Mouse (Mus musculus) spleen, postnatal 36 days (tissue): ENCODE measurements around the gene Naa35.

ENCODE experiments used
- DNase-seq, 2 experiments: peaks; one replicate each; pipeline ENCODE4 v3.0.0; 2022; ENCODE audit warnings: low spot score in 2 of 2, mixed read lengths in 1 of 2

Gene Naa35

GRCm38 (mm10) chr13:59584947-59585647 lies at the start of gene Naa35, which contains the start of gene Agtpbp1:
Gene Naa35 (plus strand): TSS chr13:59585259.
Gene Agtpbp1 (minus strand): TSS chr13:59585227.
- peak; percentile 99 to 100 for DNase-seq

DNA sequence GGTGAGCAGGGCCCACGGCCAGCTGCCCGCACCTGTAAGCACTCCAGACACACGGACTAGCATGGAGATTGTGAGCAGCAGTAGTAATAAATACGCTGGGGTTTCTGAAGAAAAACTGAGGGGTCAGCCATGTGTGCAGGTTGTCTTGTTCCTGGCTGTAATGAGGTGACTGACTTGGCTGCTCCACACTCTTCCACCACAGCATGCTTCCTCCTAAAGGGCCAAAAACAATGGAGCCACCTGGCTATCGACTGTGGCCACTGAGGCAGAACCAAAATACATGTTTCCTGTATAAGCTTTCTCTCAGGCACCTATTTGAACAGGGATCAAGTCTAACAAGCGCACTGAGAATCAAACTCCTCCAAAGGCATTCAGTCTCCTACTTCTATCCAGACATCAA lies 49.3 kb upstream of the Naa35 start:
- no peak for DNase-seq

GRCm38 (mm10) chr13:59536631-59537030 lies 48.4 kb upstream of the Naa35 start:
- no peak for DNase-seq

- DNase-seq = no peak
Measured at GRCm38 (mm10) chr13:59538661-59539060, 46.4 kb upstream of the Naa35 start.

DNA sequence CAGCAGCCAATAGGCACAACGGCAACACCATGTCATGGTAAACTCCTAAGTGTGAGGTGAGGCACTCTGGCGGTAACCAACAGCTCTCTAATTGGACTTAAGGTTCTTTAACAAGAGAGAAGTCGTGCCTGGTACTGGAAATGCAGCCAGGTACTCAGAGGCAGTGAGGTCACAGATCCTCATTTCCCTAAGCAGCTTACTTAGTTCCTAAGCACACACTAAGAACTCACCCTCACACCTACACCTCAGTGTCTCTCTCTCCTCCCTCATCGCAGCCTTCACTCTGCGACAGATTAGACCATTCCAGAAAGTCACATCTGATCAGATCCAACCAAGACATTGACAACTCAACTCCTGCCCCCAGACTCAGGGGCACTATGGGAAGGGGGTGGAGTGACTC lies 45.0 kb upstream of the Naa35 start:
- DNase-seq = no peak

- no peak for DNase-seq
Measured at GRCm38 (mm10) chr13:59542411-59542810, 42.6 kb upstream of the Naa35 start.

DNA sequence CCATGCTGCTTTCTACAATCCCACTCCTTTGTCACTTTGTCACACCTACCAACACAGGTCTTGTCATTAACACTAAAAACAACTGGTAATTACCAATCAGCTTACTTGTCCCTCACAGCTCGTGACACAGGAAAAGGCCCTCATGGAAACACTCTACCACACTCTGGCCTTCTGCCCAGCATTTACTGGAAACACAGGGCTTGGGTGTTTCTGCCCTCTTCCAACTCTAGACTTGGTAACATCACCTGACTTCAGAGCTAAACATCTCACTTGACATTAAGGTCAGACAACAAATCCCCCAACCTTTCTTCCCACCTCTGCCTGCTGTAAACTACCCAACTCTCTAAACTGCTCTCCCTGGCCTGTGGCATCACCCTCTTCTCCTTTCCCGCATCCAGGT lies 38.0 kb upstream of the Naa35 start:
- DNase-seq = no peak

GRCm38 (mm10) chr13:59547716-59548115 lies 37.3 kb upstream of the Naa35 start:
- DNase-seq = no peak

GRCm38 (mm10) chr13:59549318-59549798 lies 35.7 kb upstream of the Naa35 start:
- DNase-seq = no peak

- no peak for DNase-seq
Measured at GRCm38 (mm10) chr13:59552286-59552685, 32.8 kb upstream of the Naa35 start.

DNA sequence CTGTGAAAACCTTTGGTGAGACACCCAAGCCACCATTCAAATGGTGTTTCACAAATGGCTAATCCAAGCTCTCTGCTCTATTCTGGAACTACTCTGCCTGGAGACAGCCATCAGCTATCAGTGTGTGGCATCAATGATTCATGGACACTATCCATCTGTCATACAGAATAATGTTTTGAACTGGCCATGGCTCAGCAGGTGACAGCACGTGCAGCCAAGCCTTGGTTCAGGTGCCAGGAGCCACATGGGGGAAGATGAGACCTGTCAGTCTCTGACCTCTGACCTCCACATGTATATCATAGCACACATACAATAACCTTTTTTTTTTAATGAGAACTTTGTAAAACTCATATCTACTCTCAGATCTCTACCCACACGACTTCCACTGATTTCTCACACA lies 32.3 kb upstream of the Naa35 start:
- DNase-seq = no peak

GRCm38 (mm10) chr13:59554772-59555505 lies 30.1 kb upstream of the Naa35 start:
- DNase-seq = no peak

GRCm38 (mm10) chr13:59555613-59556192 lies 29.4 kb upstream of the Naa35 start:
- DNase-seq = no peak

GRCm38 (mm10) chr13:59556670-59557069 lies 28.4 kb upstream of the Naa35 start:
- DNase-seq = peak; percentile 70 to 75

DNA sequence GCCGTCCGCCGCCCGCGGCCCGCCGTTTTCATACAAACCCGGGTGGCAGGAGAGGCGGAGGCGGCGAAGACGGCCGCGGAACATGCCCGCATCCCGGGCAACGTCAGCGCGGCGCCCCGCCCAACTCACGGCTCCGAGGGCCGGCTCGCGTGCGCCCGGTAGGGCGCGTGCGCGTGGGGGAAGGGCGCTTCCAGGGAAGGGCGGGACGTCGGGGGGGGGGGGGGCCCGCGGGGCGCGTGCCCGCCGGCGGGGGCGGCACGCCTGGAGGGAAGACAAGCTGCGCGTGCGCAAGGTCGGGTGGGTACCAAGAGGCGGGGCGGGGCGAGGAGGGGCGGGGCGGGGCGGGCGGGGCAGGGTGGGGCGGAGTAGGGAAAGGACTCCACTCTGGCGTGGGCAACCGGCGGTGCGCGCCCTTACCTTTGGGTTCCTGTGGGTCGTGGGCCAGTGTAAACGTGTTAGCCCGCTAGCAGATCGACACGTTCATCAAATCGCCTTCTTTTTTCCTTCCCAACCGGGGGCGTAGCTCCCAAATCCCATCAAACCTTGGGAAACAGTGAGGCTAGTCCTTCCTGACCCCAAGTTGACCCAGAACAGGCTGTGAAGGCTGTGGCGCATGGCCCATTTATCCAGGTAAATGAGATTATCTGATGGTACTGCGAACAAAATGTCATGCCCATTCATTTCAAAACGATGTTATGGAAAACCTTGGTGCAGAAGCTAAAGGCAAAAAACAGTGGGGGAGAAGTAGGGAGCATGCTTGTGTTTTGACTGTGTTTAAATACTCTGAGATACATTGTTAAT lies 27.7 kb upstream of the Naa35 start:
- peak; percentile 88 to 89 for DNase-seq

GRCm38 (mm10) chr13:59558776-59559175 lies 26.3 kb upstream of the Naa35 start:
- no peak for DNase-seq

- no peak for DNase-seq
Measured at GRCm38 (mm10) chr13:59562471-59562870, 22.6 kb upstream of the Naa35 start.

- DNase-seq = no peak
Measured at GRCm38 (mm10) chr13:59564505-59564904, 20.6 kb upstream of the Naa35 start.

DNA sequence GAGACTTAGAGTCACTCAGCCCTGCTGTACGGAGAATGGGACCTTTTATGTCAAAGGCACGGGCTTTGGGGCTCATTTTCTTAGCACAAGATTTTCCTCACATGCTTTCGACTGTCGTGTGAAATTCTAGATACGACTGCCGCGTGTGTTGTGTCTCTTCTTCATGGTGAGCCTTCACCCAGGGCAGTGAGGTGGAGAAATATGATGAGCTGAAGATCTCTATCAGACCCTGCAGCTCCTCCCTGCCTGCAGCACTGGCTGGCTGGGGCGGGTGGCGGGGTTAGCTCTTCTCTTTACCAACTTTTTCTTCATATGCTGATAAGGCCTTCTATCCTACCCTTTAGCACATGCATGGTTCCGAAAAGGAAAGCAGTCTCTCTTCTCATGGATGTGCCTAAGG lies 20.1 kb upstream of the Naa35 start:
- no peak for DNase-seq

DNA sequence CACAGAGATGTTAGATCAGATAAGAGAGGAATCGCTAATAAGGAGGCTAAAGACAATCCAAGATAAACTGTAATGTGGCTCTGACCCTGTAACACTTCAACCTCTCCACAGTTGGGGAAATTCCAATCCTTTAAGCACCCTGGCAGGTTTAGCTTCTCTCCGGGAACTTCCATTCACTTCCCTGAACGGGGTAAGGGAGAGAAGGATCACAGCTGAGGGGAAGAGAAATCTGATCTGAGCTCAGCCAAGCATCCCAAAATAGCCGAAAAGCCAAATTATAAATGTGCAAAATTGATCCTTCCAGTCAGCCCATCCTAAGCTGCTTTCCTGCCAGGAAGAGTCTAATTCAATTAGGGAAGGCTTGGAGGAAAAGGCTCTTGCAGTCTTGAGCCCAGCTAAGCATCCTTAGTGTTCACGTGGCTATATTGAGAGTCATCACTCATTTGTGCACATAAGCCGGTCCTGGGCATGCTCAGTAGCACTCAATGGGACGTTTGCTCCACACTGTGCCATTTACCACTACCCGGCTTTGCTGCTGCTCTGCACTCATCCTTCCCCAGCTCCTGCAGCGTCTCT lies 19.0 kb upstream of the Naa35 start:
- no peak for DNase-seq

GRCm38 (mm10) chr13:59571107-59571506 lies 14.0 kb upstream of the Naa35 start:
- no peak for DNase-seq

DNA sequence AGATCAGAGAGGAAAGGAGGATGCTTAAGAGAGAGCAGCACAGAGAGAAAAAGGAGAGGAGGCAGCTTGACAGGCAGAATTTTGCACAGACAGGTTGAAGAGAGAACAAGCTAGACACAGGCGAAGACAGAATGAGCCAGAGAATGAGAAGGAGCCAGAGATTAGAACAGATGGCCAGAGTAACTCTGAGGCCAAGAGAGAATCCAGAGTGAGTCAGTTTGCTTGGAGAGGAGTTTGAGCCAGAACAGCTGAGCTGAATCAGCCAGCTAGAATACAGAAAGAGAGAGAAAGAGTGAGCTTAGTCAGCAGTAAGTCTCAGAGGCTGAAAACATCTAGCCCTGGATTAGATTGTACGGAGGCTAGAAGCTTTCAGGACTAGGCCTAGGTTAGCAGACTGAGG lies 12.5 kb upstream of the Naa35 start:
- no peak for DNase-seq
